Mouse (Mus musculus) cerebellum, adult 2 months (tissue): ENCODE measurements around the gene Gm10591. TPM values are rescaled to one million over a fixed set of nuclear protein-coding genes. Genes with fewer than 3 reads are reported as not detected.
"Not testable (repeated sequence)": the region's sequence is repeated elsewhere in the genome, so short reads cannot be mapped to it uniquely, and the experiment has no call there.

Experiments
- DNase-seq, 2 experiments: peaks; one replicate each; pipeline ENCODE4 v3.0.0; 2021
- H3K27ac ChIP-seq: fragments of 200-500 bp; 2 replicates; pipeline ENCODE4 v1.5.1; 2012; ENCODE audit warnings: low read length, control low read depth, inconsistent platforms; ENCODE audit not compliant: insufficient read depth
- H3K27me3 ChIP-seq: fragments of 200-500 bp; 2 replicates; pipeline ENCODE4 v1.6.1; 2012; ENCODE audit warnings: inconsistent platforms, mild to moderate bottlenecking, low read length, moderate library complexity; ENCODE audit not compliant: control insufficient read depth, insufficient read depth
- H3K4me1 ChIP-seq: fragments of 200-500 bp; 2 replicates; pipeline ENCODE4 v1.6.1; 2011; ENCODE audit warnings: low read length; ENCODE audit not compliant: control insufficient read depth, insufficient read depth
- H3K4me3 ChIP-seq: fragments of 200-500 bp; replicated peaks from 2 replicates; pipeline ENCODE3; 2011; ENCODE audit warnings: mild to moderate bottlenecking, low read depth, low read length, control low read depth; ENCODE audit not compliant: insufficient read depth
- WGBS: fragments of 180-500 bp; shearing (Covaris S2); methylation state at CpG from one replicate; pipeline ENCODE4 v1.1.7; 2018; 5-methylcytosine and 5-hydroxymethylcytosine counted together
- polyA plus RNA-seq: library from polyadenylated mRNA; depleted of rRNA; stranded (reverse); fragments of >200 nt; gene quantifications from 2 replicates; pipeline ENCODE4 v1.2.3, GENCODE M21; 2012; rRNA removed

Gene Gm10591
- not detected in 2 replicates for polyA plus RNA-seq

GRCm38 (mm10) chr4:42611895-42612294, at the start of gene Gm10591:
Gene Gm10591 (plus strand): TSS chr4:42612195.
- H3K27me3 ChIP-seq, H3K27ac ChIP-seq: not testable (repeated sequence)
- no CpG with 5 or more reads among the region's 5 CpGs for WGBS

GRCm38 (mm10) chr4:42629419-42629818, 17.4 kb downstream of the Gm10591 start, which contains the start of gene Gm2564:
Gene Gm2564 (plus strand): TSS chr4:42629719.
- H3K27me3 ChIP-seq, H3K27ac ChIP-seq, DNase-seq, H3K4me1 ChIP-seq, H3K4me3 ChIP-seq: not testable (repeated sequence)
- no CpG with 5 or more reads among the region's 8 CpGs for WGBS

More at GRCm38 (mm10) chr4:42611895-42612294, at the start of gene Gm10591:
- not testable (repeated sequence) for H3K4me1 ChIP-seq, DNase-seq, H3K4me3 ChIP-seq

- not testable (repeated sequence) for H3K4me3 ChIP-seq, H3K27me3 ChIP-seq, H3K4me1 ChIP-seq, H3K27ac ChIP-seq, DNase-seq
- no CpG with 5 or more reads among the region's 9 CpGs for WGBS
Observed at GRCm38 (mm10) chr4:42654951-42655350, 43.0 kb downstream of the Gm10591 start, which contains the start of gene Ccl27b. Gene Ccl27b (plus strand): TSS chr4:42655251.

- DNase-seq, H3K27ac ChIP-seq, H3K4me1 ChIP-seq, H3K4me3 ChIP-seq, H3K27me3 ChIP-seq: not testable (repeated sequence)
- no CpG with 5 or more reads among the region's 3 CpGs for WGBS
Observed at GRCm38 (mm10) chr4:42661793-42662192, 49.8 kb downstream of the Gm10591 start, which contains the start of gene Il11ra2. Gene Il11ra2 (minus strand): TSS chr4:42661893.

Other genes starting within 250 kb of the Gm10591 start
- not detected in 2 replicates for gene Gm21586, start 172.8 kb upstream of the Gm10591 start, polyA plus RNA-seq
- 0.48 and 0.64 TPM in 2 replicates for gene Gm2163, start 145.4 kb upstream of the Gm10591 start, polyA plus RNA-seq
- 0.35 and 0.69 TPM in 2 replicates for gene Fam205a2, start 84.0 kb upstream of the Gm10591 start, polyA plus RNA-seq
- gene Gm2564, start 17.5 kb downstream of the Gm10591 start, polyA plus RNA-seq, result 0.89 and 1.2 TPM in 2 replicates
- gene Ccl27b, start 43.1 kb downstream of the Gm10591 start, polyA plus RNA-seq, result 0.82 TPM in 1 of 2 replicates, not detected in the other
- gene Il11ra2, start 49.7 kb downstream of the Gm10591 start, polyA plus RNA-seq, result 0.14 TPM in 1 of 2 replicates, not detected in the other
- gene 4930578G10Rik, start 123.3 kb downstream of the Gm10591 start, polyA plus RNA-seq, result 0.34 and 1.1 TPM in 2 replicates
- 1.5 and 1.6 TPM in 2 replicates for gene Ccl19, start 144.4 kb downstream of the Gm10591 start, polyA plus RNA-seq
- gene Ccl21a, start 161.8 kb downstream of the Gm10591 start, polyA plus RNA-seq, result not detected in 2 replicates
- gene Fam205a1, start 241.7 kb downstream of the Gm10591 start, polyA plus RNA-seq, result 0.35 and 0.59 TPM in 2 replicates
- gene Gm12394, start 244.6 kb downstream of the Gm10591 start, polyA plus RNA-seq, result 0.10 and 0.11 TPM in 2 replicates